In genomic region chr11:109473171-109474085, GRCm38 (mm10) we compare ENCODE assay signal across 8 mouse cellular contexts. TPM values are rescaled to one million over a fixed set of nuclear protein-coding genes. Genes with fewer than 3 reads are reported as not detected.
DNase-seq lines count a peak whose midpoint lies in the region; ATAC-seq and TF ChIP-seq lines count a peak whose summit lies in the region.

Arsg (plus strand) TSS chr11:109473374.
Slc16a6 (minus strand) TSS chr11:109473598.

- peaks cover 21% of the 10 kb centered on the region for H3K27me3 ChIP-seq in E14TG2a.4 (ENCODE audit: insufficient read depth, low read length)
- 0 out of 2 replicates have a peak, but pooled peaks cover 18% of the 10 kb centered on the region for H3K27me3 ChIP-seq in forebrain, embryonic 12.5 days
- H3K27me3 ChIP-seq in heart, postnatal 0 days (ENCODE audit: control insufficient read depth, insufficient read depth, low read length): 0 out of 2 replicates have a peak, but pooled peaks cover 8% of the 10 kb centered on the region
- no peaks in the 10 kb centered on the region for H3K27me3 ChIP-seq in liver, embryonic 16.5 days (ENCODE audit: control insufficient read depth, insufficient read depth, low read depth, low read length)
- no peaks in the 10 kb centered on the region; the same call in 1 of the 2 replicates for H3K27me3 ChIP-seq in neural tube, embryonic 12.5 days (replicated peaks)
- H3K27me3 ChIP-seq in stomach, postnatal 0 days (ENCODE audit: control insufficient read depth, insufficient read depth, low read length): no peaks in the 10 kb centered on the region

- peak; percentile 90 for ATAC-seq in forebrain, embryonic 12.5 days (ENCODE audit: low FRiP score)
- peak; percentile 82 for ATAC-seq in heart, postnatal 0 days (ENCODE audit: insufficient read depth, low read depth)
- ATAC-seq in liver, embryonic 16.5 days (ENCODE audit: low read depth): peak; percentile 86
- peak; percentile 86 for ATAC-seq in neural tube, embryonic 12.5 days (ENCODE audit: low FRiP score, low read depth)
- ATAC-seq in stomach, postnatal 0 days (ENCODE audit: low FRiP score, low TSS enrichment): peak; percentile 88

- H3K9ac ChIP-seq in forebrain, embryonic 12.5 days: peak within 1 kb of the TSS; percentile 94
- H3K9ac ChIP-seq in heart, postnatal 0 days (replicated peaks; ENCODE audit: low read depth, low read length): peak within 1 kb of the TSS; percentile 83
- peak within 1 kb of the TSS; percentile 98 for H3K9ac ChIP-seq in liver, embryonic 16.5 days (ENCODE audit: low read depth, low read length)
- peak within 1 kb of the TSS; percentile 96 for H3K9ac ChIP-seq in neural tube, embryonic 12.5 days
- H3K9ac ChIP-seq in stomach, postnatal 0 days (ENCODE audit: low read length): peak within 1 kb of the TSS; percentile 89

- peaks cover 14% of the 10 kb centered on the region; the same call in 1 of the 2 replicates for H3K36me3 ChIP-seq in E14TG2a.4 (ENCODE audit: insufficient read depth, low read length)
- no peaks in the 10 kb centered on the region for H3K36me3 ChIP-seq in forebrain, embryonic 12.5 days (replicated peaks)
- H3K36me3 ChIP-seq in heart, postnatal 0 days (replicated peaks; ENCODE audit: control insufficient read depth, insufficient read depth, low read length): no peaks in the 10 kb centered on the region
- H3K36me3 ChIP-seq in liver, embryonic 16.5 days (ENCODE audit: control insufficient read depth, insufficient read depth): peaks cover 6% of the 10 kb centered on the region
- no peaks in the 10 kb centered on the region for H3K36me3 ChIP-seq in neural tube, embryonic 12.5 days
- no peaks in the 10 kb centered on the region for H3K36me3 ChIP-seq in stomach, postnatal 0 days (ENCODE audit: control insufficient read depth, insufficient read depth, low read length)

- TF ChIP-seq EP300 in heart, postnatal 0 days (IDR thresholded peaks at IDR 0.05; ENCODE audit: low read depth): no peak
- no peak for TF ChIP-seq EP300 in stomach, postnatal 0 days (optimal IDR thresholded peaks at IDR 0.05)

- peaks cover 74% of the 10 kb centered on the region for H3K4me1 ChIP-seq in E14TG2a.4 (replicated peaks; ENCODE audit: low read depth, low read length)
- H3K4me1 ChIP-seq in forebrain, embryonic 12.5 days: peaks cover 50% of the 10 kb centered on the region
- H3K4me1 ChIP-seq in heart, postnatal 0 days (ENCODE audit: control insufficient read depth, insufficient read depth): 0 out of 2 replicates have a peak, but pooled peaks cover 3% of the 10 kb centered on the region
- H3K4me1 ChIP-seq in liver, embryonic 16.5 days (ENCODE audit: control insufficient read depth, low read depth, low read length): peaks cover 46% of the 10 kb centered on the region
- H3K4me1 ChIP-seq in neural tube, embryonic 12.5 days: peaks cover 33% of the 10 kb centered on the region
- no peaks in the 10 kb centered on the region for H3K4me1 ChIP-seq in stomach, postnatal 0 days (replicated peaks; ENCODE audit: control insufficient read depth, insufficient read depth)

- no peaks in the 10 kb centered on the region for H3K9me3 ChIP-seq in E14TG2a.4 (ENCODE audit: low read length)
- no peaks in the 10 kb centered on the region for H3K9me3 ChIP-seq in forebrain, embryonic 12.5 days
- H3K9me3 ChIP-seq in heart, postnatal 0 days (replicated peaks; ENCODE audit: control insufficient read depth, low read length): no peaks in the 10 kb centered on the region
- no peaks in the 10 kb centered on the region for H3K9me3 ChIP-seq in liver, embryonic 16.5 days (replicated peaks; ENCODE audit: control insufficient read depth, low read length)
- H3K9me3 ChIP-seq in neural tube, embryonic 12.5 days: no peaks in the 10 kb centered on the region
- no peaks in the 10 kb centered on the region for H3K9me3 ChIP-seq in stomach, postnatal 0 days (ENCODE audit: control insufficient read depth, low read length)

- peak; percentile 89 for DNase-seq in c-Kit-positive CD71-positive TER-119-negative erythroid progenitor cells, embryonic 14.5 days (ENCODE audit: low read depth)
- peak; percentile 77 for DNase-seq in heart, postnatal 0 days (ENCODE audit: low spot score)
- peak; percentile 84 to 91 for DNase-seq in kidney, postnatal 4 days
- DNase-seq in stomach, postnatal 0 days (ENCODE audit: low spot score): peak; percentile 90

- no peak for TF ChIP-seq CTCF in E14TG2a.4 (conservative IDR thresholded peaks at IDR 0.05; ENCODE audit: low read length)
- TF ChIP-seq CTCF in heart, postnatal 0 days (IDR thresholded peaks at IDR 0.05; ENCODE audit: low read depth): no peak
- TF ChIP-seq CTCF in stomach, postnatal 0 days (IDR thresholded peaks at IDR 0.05; ENCODE audit: low read depth): no peak

- peak within 1 kb of the TSS; percentile 89 for H3K4me2 ChIP-seq in forebrain, embryonic 12.5 days
- H3K4me2 ChIP-seq in heart, postnatal 0 days (ENCODE audit: low read depth, low read length): peak within 1 kb of the TSS; percentile 98
- peak within 1 kb of the TSS; percentile 96 for H3K4me2 ChIP-seq in liver, embryonic 16.5 days (ENCODE audit: low read depth, low read length)
- peak within 1 kb of the TSS; percentile 93 for H3K4me2 ChIP-seq in neural tube, embryonic 12.5 days (replicated peaks)
- peak within 1 kb of the TSS; percentile 97 for H3K4me2 ChIP-seq in stomach, postnatal 0 days (replicated peaks; ENCODE audit: low read depth)

- peak within 1 kb of the TSS; percentile 86 for H3K4me3 ChIP-seq in E14TG2a.4 (replicated peaks; ENCODE audit: low read length)
- H3K4me3 ChIP-seq in forebrain, embryonic 12.5 days (replicated peaks): peak within 1 kb of the TSS; percentile 75
- peak within 1 kb of the TSS; percentile 86 for H3K4me3 ChIP-seq in heart, postnatal 0 days (ENCODE audit: low read depth, low read length)
- peak within 1 kb of the TSS; percentile 89 for H3K4me3 ChIP-seq in liver, embryonic 16.5 days (ENCODE audit: low read depth, low read length)
- H3K4me3 ChIP-seq in neural tube, embryonic 12.5 days: peak within 1 kb of the TSS; percentile 75
- H3K4me3 ChIP-seq in stomach, postnatal 0 days (ENCODE audit: low read depth, low read length): peak within 1 kb of the TSS; percentile 75

- WGBS in forebrain, embryonic 12.5 days: 1% methylated on average over 88 of the region's 111 CpGs
- WGBS in heart, postnatal 0 days: under 1% methylated on average over 90 of the region's 111 CpGs
- under 1% methylated on average over 109 of the region's 111 CpGs for WGBS in liver, embryonic 16.5 days (ENCODE audit: insufficient replicate concordance)
- WGBS in neural tube, embryonic 12.5 days: under 1% methylated on average over 110 of the region's 111 CpGs
- WGBS in stomach, postnatal 0 days: under 1% methylated on average over 91 of the region's 111 CpGs

- H3K27ac ChIP-seq in forebrain, embryonic 12.5 days: peak within 1 kb of the TSS; percentile 95
- H3K27ac ChIP-seq in heart, postnatal 0 days (ENCODE audit: low read depth): peak within 1 kb of the TSS; percentile 88
- H3K27ac ChIP-seq in liver, embryonic 16.5 days (ENCODE audit: low read length): peak within 1 kb of the TSS; percentile 97
- peak within 1 kb of the TSS; percentile 86 for H3K27ac ChIP-seq in neural tube, embryonic 12.5 days
- H3K27ac ChIP-seq in stomach, postnatal 0 days (replicated peaks): peak within 1 kb of the TSS; percentile 94

RNA-seq across cellular contexts. Expression of gene Arsg, which starts in this region (rescaled TPM):
- 2.4 and 2.6 TPM in 2 replicates for polyA plus RNA-seq in forebrain, embryonic 12.5 days (2016; fragmentation: Nextera tagmentation; extraction: Ambion mirVana)
- 4.3 and 5.9 TPM in 2 replicates for total RNA-seq in heart, postnatal 0 days (2014; rRNA removed; ENCODE audit: low replicate concordance)
- polyA plus RNA-seq in heart, postnatal 0 days (2015; fragmentation: Nextera tagmentation; extraction: Ambion mirVana): 3.8 and 4.3 TPM in 2 replicates
- polyA plus RNA-seq in liver, embryonic 16.5 days (2015; fragmentation: Nextera tagmentation; extraction: Ambion mirVana): 3.2 and 3.8 TPM in 2 replicates
- 2.5 and 2.7 TPM in 2 replicates for polyA plus RNA-seq in neural tube, embryonic 12.5 days (2016; fragmentation: Nextera tagmentation; extraction: Ambion mirVana)
- polyA plus RNA-seq in stomach, postnatal 0 days (2015; fragmentation: Nextera tagmentation; extraction: Ambion mirVana): 3.2 and 3.5 TPM in 2 replicates

RNA-seq across cellular contexts. Expression of gene Slc16a6, which starts in this region (rescaled TPM):
- polyA plus RNA-seq in forebrain, embryonic 12.5 days (2016; fragmentation: Nextera tagmentation; extraction: Ambion mirVana): 4.0 and 5.4 TPM in 2 replicates
- total RNA-seq in heart, postnatal 0 days (2014; rRNA removed; ENCODE audit: low replicate concordance): 11.9 and 13.2 TPM in 2 replicates
- 4.6 and 8.2 TPM in 2 replicates for polyA plus RNA-seq in heart, postnatal 0 days (2015; fragmentation: Nextera tagmentation; extraction: Ambion mirVana)
- 32.0 and 33.4 TPM in 2 replicates for polyA plus RNA-seq in liver, embryonic 16.5 days (2015; fragmentation: Nextera tagmentation; extraction: Ambion mirVana)
- 3.9 and 4.0 TPM in 2 replicates for polyA plus RNA-seq in neural tube, embryonic 12.5 days (2016; fragmentation: Nextera tagmentation; extraction: Ambion mirVana)
- 10.4 and 11.9 TPM in 2 replicates for polyA plus RNA-seq in stomach, postnatal 0 days (2015; fragmentation: Nextera tagmentation; extraction: Ambion mirVana)

Comparison
In these comparisons a context has a peak if more than half of its experiments do, and no peak if none do; other contexts are left out.
1. Peak in every context shown above with its lines: DNase-seq, ATAC-seq, H3K4me3 ChIP-seq and H3K27ac ChIP-seq.